Mouse (Mus musculus) bone marrow macrophage, adult 2 months (primary cell): ENCODE measurements around the gene Herc4.

Experiments
- CTCF ChIP-seq: IDR thresholded peaks from 2 replicates; pipeline ENCODE4 v1.5.1; 2012; ENCODE audit warnings: low read depth, mild to moderate bottlenecking, low read length, moderate library complexity
- POLR2A ChIP-seq: IDR thresholded peaks from 2 replicates; pipeline ENCODE4 v1.6.1; 2012; ENCODE audit warnings: mild to moderate bottlenecking, low read depth, low read length, borderline replicate concordance

GRCm38 (mm10) chr10:63308582-63309366 lies 65.2 kb downstream of the Herc4 start:
- TF ChIP-seq CTCF (peak; percentile 83), POLR2A (no peak)
